Mouse (Mus musculus): ENCODE data around the gene Mep1a. TPM values are rescaled to one million over a fixed set of nuclear protein-coding genes. Genes with fewer than 3 reads are reported as not detected.

Gene Mep1a
- polyA plus RNA-seq, 1 experiment from 2014 or later = not detected

GRCm38 (mm10) chr17:43460245-43461181 lies 42.1 kb downstream of the Mep1a start:
- no peaks in the 10 kb centered on the region for H3K36me3 ChIP-seq
- H3K27me3 ChIP-seq (ENCODE audit: insufficient read depth, poor library complexity, severe bottlenecking) = no peaks in the 10 kb centered on the region
- H3K9me3 ChIP-seq = no peaks in the 10 kb centered on the region
- H3K27ac ChIP-seq = peak overlapping the region; percentile 66
- DNase-seq (ENCODE audit: low spot score) = peak; percentile 91
- no peak overlapping the region for H3K4me3 ChIP-seq
- peaks cover 9% of the 10 kb centered on the region; the same call in 1 of the 2 replicates for H3K4me1 ChIP-seq (replicated peaks)
- 39% methylated on average over 19 of the region's 19 CpGs for WGBS

DNA sequence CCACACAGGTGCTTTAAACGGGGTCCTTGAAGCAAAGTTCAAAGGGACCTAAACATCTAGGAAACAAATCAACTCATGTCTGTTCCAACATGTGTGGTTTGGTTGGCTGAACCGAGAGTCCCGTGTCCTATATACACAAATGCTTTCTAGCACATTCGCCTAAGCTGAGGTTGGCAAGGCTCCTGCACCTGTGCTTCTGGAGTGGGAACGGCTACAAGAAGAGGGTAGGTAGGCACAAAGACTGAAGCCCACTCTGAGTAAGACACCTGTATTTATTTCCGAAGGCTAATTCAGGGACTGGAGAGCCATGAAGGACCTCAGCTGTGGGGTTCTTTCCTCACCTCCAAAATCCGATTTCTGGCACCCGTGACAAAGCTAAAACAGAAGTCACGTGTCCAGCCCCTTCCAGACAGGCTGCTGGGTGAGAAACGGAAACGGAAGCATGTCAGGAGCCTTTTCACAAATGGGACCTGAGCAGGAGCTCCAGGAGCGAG lies 42.8 kb downstream of the Mep1a start:
- H3K36me3 ChIP-seq = no peaks in the 10 kb centered on the region
- peaks cover 9% of the 10 kb centered on the region; the same call in 1 of the 2 replicates for H3K4me1 ChIP-seq (replicated peaks)
- peak overlapping the region; percentile 53 for H3K27ac ChIP-seq
- H3K4me3 ChIP-seq = no peak overlapping the region
- no peaks in the 10 kb centered on the region for H3K27me3 ChIP-seq (ENCODE audit: insufficient read depth, poor library complexity, severe bottlenecking)
- H3K9me3 ChIP-seq = no peaks in the 10 kb centered on the region
- 79% methylated on average over 12 of the region's 12 CpGs for WGBS
- DNase-seq (ENCODE audit: low spot score) = peak; percentile 10

- H3K9me3 ChIP-seq = no peaks in the 10 kb centered on the region
- peaks cover 9% of the 10 kb centered on the region; the same call in 1 of the 2 replicates for H3K4me1 ChIP-seq (replicated peaks)
- no peaks in the 10 kb centered on the region for H3K27me3 ChIP-seq (ENCODE audit: insufficient read depth, poor library complexity, severe bottlenecking)
- H3K36me3 ChIP-seq = no peaks in the 10 kb centered on the region
- H3K4me3 ChIP-seq = no peak overlapping the region
- WGBS = 13% methylated on average over 9 of the region's 9 CpGs
- no peak overlapping the region for H3K27ac ChIP-seq
- DNase-seq (ENCODE audit: low spot score) = peak; percentile 67
Measured at GRCm38 (mm10) chr17:43458598-43458997, 44.0 kb downstream of the Mep1a start.

GRCm38 (mm10) chr17:43451216-43451615 lies 51.4 kb downstream of the Mep1a start:
- Histone ChIP-seq H3K9me3 (no peaks in the 10 kb centered on the region), H3K27me3 (ENCODE audit: insufficient read depth, poor library complexity, severe bottlenecking) (no peaks in the 10 kb centered on the region), H3K4me3 (no peak overlapping the region), H3K4me1 (replicated peaks) (no peaks in the 10 kb centered on the region), H3K27ac (no peak overlapping the region), H3K36me3 (no peaks in the 10 kb centered on the region)
- DNase-seq (ENCODE audit: low spot score) = no peak
- WGBS = 89% methylated on average over 1 of the region's 1 CpGs

DNA sequence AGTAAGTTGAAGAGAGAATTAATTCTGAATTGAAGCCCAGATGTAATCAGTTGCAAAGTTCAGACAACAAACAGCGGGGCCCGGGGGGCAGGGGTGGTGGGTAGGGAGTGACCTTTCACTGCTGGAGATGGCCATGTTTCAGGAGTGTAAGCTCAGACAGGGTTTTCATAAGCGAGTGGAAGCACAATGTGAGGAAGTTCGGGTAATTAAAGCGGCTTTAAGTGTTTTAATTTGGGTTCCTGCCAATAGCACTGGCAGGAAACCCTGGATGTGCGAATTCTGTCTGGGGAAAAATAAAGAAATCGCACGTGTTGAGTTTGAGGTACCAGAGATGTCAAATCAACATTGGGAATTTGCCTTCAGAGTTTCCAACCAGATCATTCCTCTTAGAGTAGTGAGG lies 68.1 kb downstream of the Mep1a start:
- no peak overlapping the region for H3K27ac ChIP-seq
- H3K36me3 ChIP-seq = no peaks in the 10 kb centered on the region
- no peak for DNase-seq (ENCODE audit: low spot score)
- no peak overlapping the region for H3K4me3 ChIP-seq
- WGBS = 87% methylated on average over 8 of the region's 8 CpGs
- no peaks in the 10 kb centered on the region for H3K9me3 ChIP-seq
- H3K27me3 ChIP-seq (ENCODE audit: insufficient read depth, poor library complexity, severe bottlenecking) = no peaks in the 10 kb centered on the region
- H3K4me1 ChIP-seq (replicated peaks) = no peaks in the 10 kb centered on the region

DNA sequence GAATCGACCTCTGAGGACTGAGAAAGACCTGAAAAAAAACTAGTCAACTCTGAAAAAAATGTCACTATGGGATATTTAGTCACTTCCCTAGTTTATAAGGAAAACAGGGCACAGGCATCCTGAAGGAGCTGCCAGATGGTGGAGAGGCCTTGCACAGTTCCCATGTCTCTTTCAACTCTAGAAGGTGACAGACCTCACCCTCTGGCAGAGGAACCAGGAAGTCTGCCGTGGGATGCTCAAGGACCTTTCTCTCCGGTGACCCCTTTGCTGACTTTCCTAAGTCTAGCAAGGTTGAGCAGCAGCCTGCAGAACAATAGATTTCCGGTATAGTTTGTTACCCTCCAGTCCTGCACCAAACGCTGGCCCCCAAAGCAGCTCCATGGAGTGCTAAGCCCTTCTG lies 70.9 kb downstream of the Mep1a start:
- no peaks in the 10 kb centered on the region for H3K36me3 ChIP-seq
- no peak overlapping the region for H3K27ac ChIP-seq
- no peaks in the 10 kb centered on the region for H3K9me3 ChIP-seq
- no peaks in the 10 kb centered on the region for H3K4me1 ChIP-seq (replicated peaks)
- WGBS = 66% methylated on average over 5 of the region's 5 CpGs
- H3K4me3 ChIP-seq = no peak overlapping the region
- DNase-seq (ENCODE audit: low spot score) = no peak
- H3K27me3 ChIP-seq (ENCODE audit: insufficient read depth, poor library complexity, severe bottlenecking) = no peaks in the 10 kb centered on the region

Other genes with a start within 250 kb of the Mep1a start
- not detected in 2 replicates for gene Adgrf1, start 232.5 kb downstream of the Mep1a start, polyA plus RNA-seq (2016; fragmentation: Nextera tagmentation; extraction: Ambion mirVana)
- 6.4 and 6.7 TPM in 2 replicates for gene Adgrf5, start 142.4 kb downstream of the Mep1a start, polyA plus RNA-seq (2016; fragmentation: Nextera tagmentation; extraction: Ambion mirVana)
- gene Ankrd66, start 40.8 kb upstream of the Mep1a start, polyA plus RNA-seq (2016; fragmentation: Nextera tagmentation; extraction: Ambion mirVana) = 0.29 and 1.5 TPM in 2 replicates
- gene Pla2g7, start 65.3 kb upstream of the Mep1a start, polyA plus RNA-seq (2016; fragmentation: Nextera tagmentation; extraction: Ambion mirVana) = 7.0 and 11.2 TPM in 2 replicates
- 0.03 and 0.17 TPM in 2 replicates for gene Tdrd6, start 127.5 kb upstream of the Mep1a start, polyA plus RNA-seq (2016; fragmentation: Nextera tagmentation; extraction: Ambion mirVana)
- 39.0 and 49.7 TPM in 2 replicates for gene Slc25a27, start 164.4 kb upstream of the Mep1a start, polyA plus RNA-seq (2016; fragmentation: Nextera tagmentation; extraction: Ambion mirVana)
- 28.2 and 37.9 TPM in 2 replicates for gene Cyp39a1, start 164.6 kb upstream of the Mep1a start, polyA plus RNA-seq (2016; fragmentation: Nextera tagmentation; extraction: Ambion mirVana)

Measured in hindbrain, embryonic 10.5 days (tissue).